ENCODE assay signal across 26 mouse cellular contexts in the genomic region with DNA sequence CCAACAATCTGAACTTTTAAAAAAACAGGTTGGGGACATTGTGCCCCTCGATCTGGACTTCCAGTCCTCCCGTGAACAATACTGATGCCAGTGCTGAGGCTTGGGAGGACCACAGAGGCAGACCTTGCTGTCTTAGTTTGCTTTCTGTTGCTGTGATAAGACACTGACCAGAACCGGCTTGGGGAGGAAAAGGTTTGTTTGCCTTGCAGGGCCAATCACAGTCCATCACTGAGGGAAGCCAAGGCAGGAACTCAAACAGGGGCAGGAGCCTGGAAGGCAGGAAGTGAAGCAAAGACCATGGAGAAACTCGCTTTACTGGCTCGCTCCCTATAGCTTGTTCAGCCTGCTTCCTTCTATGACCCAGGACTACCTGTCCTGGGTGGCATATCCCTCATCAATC. TPM values are rescaled to one million over a fixed set of nuclear protein-coding genes. Genes with fewer than 3 reads are reported as not detected.
"Had no signal": no experiment of that assay in that cellular context is flagged by ENCODE, and none has a peak within 500 bp of the region (broad histone marks: within the 10 kb centered on the region; RNA-seq: fewer than 3 reads in every experiment).

No protein-coding gene starts in this region.

- H3K9ac ChIP-seq: liver, embryonic 13.5 days had no signal

- H3K4me1 ChIP-seq: liver, embryonic 13.5 days had no signal

- H3K27ac ChIP-seq: kidney, postnatal 0 days; left cerebral cortex, adult 2 months; liver, embryonic 13.5 days had no signal

- DNase-seq: kidney, adult 18-20 months; kidney, adult 9 months; kidney, postnatal 25 days; layer of hippocampus, postnatal 36 days; liver, embryonic 13.5 days; lung, adult 2 months; lung, postnatal 14 days; lung, postnatal 4 days; midbrain, embryonic 14.5 days; thymus, adult 18-20 months; thymus, postnatal 36 days had no signal

- H3K36me3 ChIP-seq: liver, embryonic 13.5 days had no signal

- H3K4me2 ChIP-seq: liver, embryonic 13.5 days; midbrain, embryonic 11.5 days had no signal

- H3K9me3 ChIP-seq: liver, embryonic 13.5 days had no signal

- H3K4me3 ChIP-seq: left cerebral cortex, adult 2 months; liver, embryonic 13.5 days had no signal

RNA-seq across cellular contexts. Expression of a gene that starts 6.3 kb away (rescaled TPM):
- total RNA-seq: layer of hippocampus, postnatal 36 days; left cerebral cortex, adult 2 months; left cerebral cortex, postnatal 10 days; left cerebral cortex, postnatal 36 days; liver, adult 2 months; megakaryocyte progenitor cell, adult 5-6 weeks; megakaryocyte-erythroid progenitor cell, adult 5-6 weeks had no signal
- polyA plus RNA-seq: kidney, postnatal 0 days; large intestine, adult 2 months; limb, embryonic 11.5 days; limb, embryonic 14.5 days; liver, adult 2 months; liver, embryonic 13.5 days; liver, embryonic 16.5 days; midbrain, embryonic 11.5 days; neural tube, embryonic 11.5 days; small intestine, adult 2 months; spleen, adult 2 months had no signal

RNA-seq across cellular contexts. Expression of a gene that starts 10.4 kb away (rescaled TPM):
- total RNA-seq: liver, adult 2 months had no signal
- polyA plus RNA-seq: limb, embryonic 11.5 days; liver, embryonic 16.5 days had no signal
